Mouse (Mus musculus) MEL (cell line): ENCODE results near the gene Ccdc91.

ENCODE experiments used
- CTCF ChIP-seq, 3 experiments: IDR thresholded peaks in 2 of 3; conservative IDR thresholded peaks in 1 of 3; 2 replicates each; pipeline ENCODE4 v1.5.1; 2011 to 2012; ENCODE audit warnings: low read length in 3 of 3, low read depth in 2 of 3, mild to moderate bottlenecking in 2 of 3, improper control_type of control experiment in 1 of 3, inconsistent platforms in 1 of 3, mixed read lengths in 1 of 3, moderate library complexity in 1 of 3; ENCODE audit not compliant: control insufficient read depth in 1 of 3, insufficient read depth in 1 of 3, poor library complexity in 1 of 3, severe bottlenecking in 1 of 3
- EP300 ChIP-seq, 2 experiments: IDR thresholded peaks; 2 replicates each; pipeline ENCODE4 v1.6.1; 2011; ENCODE audit warnings: improper control_type of control experiment in 2 of 2, low read length in 2 of 2, low read depth in 1 of 2, mild to moderate bottlenecking in 1 of 2
- KAT2A ChIP-seq: conservative IDR thresholded peaks from 2 replicates; pipeline ENCODE4 v1.6.1; 2012; ENCODE audit warnings: low read depth, low read length, improper control_type of control experiment, inconsistent platforms
- POLR2A ChIP-seq, 2 experiments: IDR thresholded peaks; 2 replicates each; pipeline ENCODE4 v1.6.1; 2011 to 2012; ENCODE audit warnings: low read length in 2 of 2, mild to moderate bottlenecking in 2 of 2, control low read depth in 1 of 2, improper control_type of control experiment in 1 of 2, low read depth in 1 of 2, moderate library complexity in 1 of 2; ENCODE audit not compliant: control insufficient read depth in 1 of 2, insufficient read depth in 1 of 2, poor library complexity in 1 of 2
- POLR2AphosphoS2 ChIP-seq: IDR thresholded peaks from 2 replicates; pipeline ENCODE4 v1.6.1; 2011; ENCODE audit warnings: low read length, improper control_type of control experiment
- RAD21 ChIP-seq: IDR thresholded peaks from 2 replicates; pipeline ENCODE4 v1.6.1; 2011; ENCODE audit warnings: mild to moderate bottlenecking, low read depth, low read length, improper control_type of control experiment
- SMC3 ChIP-seq: IDR thresholded peaks from 2 replicates; pipeline ENCODE4 v1.6.1; 2011; ENCODE audit warnings: low read depth, low read length, improper control_type of control experiment
- USF2 ChIP-seq, 2 experiments: IDR thresholded peaks; 2 replicates each; pipeline ENCODE4 v1.6.1; 2011 to 2012; ENCODE audit warnings: improper control_type of control experiment in 2 of 2, low read length in 2 of 2, borderline replicate concordance in 1 of 2, inconsistent platforms in 1 of 2, low read depth in 1 of 2, mild to moderate bottlenecking in 1 of 2; ENCODE audit not compliant: insufficient read depth in 1 of 2
- ZKSCAN1 ChIP-seq: IDR thresholded peaks from 2 replicates; pipeline ENCODE4 v1.6.1; 2012; ENCODE audit warnings: low read depth, mild to moderate bottlenecking, inconsistent platforms, low read length, improper control_type of control experiment, moderate library complexity

DNA sequence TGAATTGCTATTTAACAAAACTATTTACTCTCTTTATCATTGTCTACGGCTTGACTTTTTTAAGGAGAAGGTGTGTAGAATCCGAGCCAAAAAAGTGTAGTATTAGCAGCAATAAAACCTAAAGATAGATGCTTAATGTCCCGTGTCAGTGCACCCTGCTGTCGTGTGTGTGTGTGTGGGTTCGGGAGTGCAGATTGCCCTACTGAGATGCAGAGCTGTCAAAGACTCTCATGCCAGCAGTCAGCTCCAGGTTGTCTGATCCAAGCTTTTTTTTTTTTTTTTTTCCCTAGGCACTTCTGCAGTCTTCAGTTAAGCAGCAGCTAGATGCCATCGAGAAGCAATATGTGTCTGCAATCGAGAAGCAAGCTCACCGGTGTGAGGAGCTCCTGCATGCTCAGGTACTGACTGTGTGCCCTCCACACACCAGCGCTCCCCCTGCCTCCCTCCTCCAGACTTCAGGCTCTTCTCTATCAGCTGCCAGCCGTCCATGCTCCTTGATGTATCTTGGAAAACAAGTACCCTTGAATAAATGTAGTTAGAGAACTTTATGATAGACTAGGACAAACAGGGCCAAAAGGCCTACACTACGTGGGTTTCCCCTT lies 99.7 kb downstream of the Ccdc91 start:
- TF ChIP-seq CTCF (IDR thresholded peaks at IDR 0.05 in 2 of 3, conservative IDR thresholded peaks at IDR 0.05 in 1 of 3; ENCODE audit: control insufficient read depth in 1 of 3, insufficient read depth in 1 of 3, low read depth in 2 of 3, low read length in 3 of 3, poor library complexity in 1 of 3, severe bottlenecking in 1 of 3) (no peak), POLR2A (IDR thresholded peaks at IDR 0.05; ENCODE audit: control insufficient read depth in 1 of 2, insufficient read depth in 1 of 2, low read depth in 1 of 2, low read length in 2 of 2, poor library complexity in 1 of 2) (no peak), ZKSCAN1 (no peak), KAT2A (no peak), POLR2AphosphoS2 (no peak), USF2 (IDR thresholded peaks at IDR 0.05; ENCODE audit: borderline replicate concordance in 1 of 2, insufficient read depth in 1 of 2, low read depth in 1 of 2, low read length in 2 of 2) (no peak), RAD21 (no peak), SMC3 (no peak), EP300 (IDR thresholded peaks at IDR 0.05; ENCODE audit: low read depth in 1 of 2, low read length in 2 of 2) (no peak)
